Mouse (Mus musculus) neural tube, embryonic 12.5 days (tissue): ENCODE data around the gene Mrps26. TPM values are rescaled to one million over a fixed set of nuclear protein-coding genes. Genes with fewer than 3 reads are reported as not detected.
"Not testable (repeated sequence)": the region's sequence is repeated elsewhere in the genome, so short reads cannot be mapped to it uniquely, and the experiment has no call there.

Experiments
- ATAC-seq: fragments of 200-750 bp; cut with Nextera tagmentation; 2 replicates; pipeline ENCODE4 v1.8.0; 2017; ENCODE audit warnings: low read depth, mild to moderate bottlenecking, moderate TSS enrichment, moderate library complexity; ENCODE audit not compliant: low FRiP score
- H3K27ac ChIP-seq: fragments of 300-500 bp; sonication (generic); 2 replicates; pipeline ENCODE4 v1.5.1; 2016
- H3K27me3 ChIP-seq: fragments of 300-500 bp; sonication (generic); replicated peaks from 2 replicates; pipeline ENCODE4 v1.6.1; 2016; ENCODE audit warnings: mild to moderate bottlenecking
- H3K36me3 ChIP-seq: fragments of 300-500 bp; sonication (generic); 2 replicates; pipeline ENCODE4 v1.6.1; 2016; ENCODE audit warnings: mild to moderate bottlenecking
- H3K4me1 ChIP-seq: fragments of 300-500 bp; sonication (generic); 2 replicates; pipeline ENCODE4 v1.6.1; 2016
- H3K4me2 ChIP-seq: fragments of 300-500 bp; sonication (generic); replicated peaks from 2 replicates; pipeline ENCODE4 v1.6.1; 2016; ENCODE audit warnings: mild to moderate bottlenecking
- H3K4me3 ChIP-seq: fragments of 300-500 bp; sonication (generic); 2 replicates; pipeline ENCODE4 v1.5.1; 2016
- H3K9ac ChIP-seq: fragments of 300-500 bp; sonication (generic); 2 replicates; pipeline ENCODE4 v1.6.1; 2016; ENCODE audit warnings: mild to moderate bottlenecking
- H3K9me3 ChIP-seq: fragments of 300-500 bp; sonication (generic); 2 replicates; pipeline ENCODE4 v1.6.1; 2016; ENCODE audit warnings: mild to moderate bottlenecking
- WGBS: fragments of 180-500 bp; shearing (Covaris S2); methylation state at CpG from one replicate; pipeline ENCODE4 v1.1.7; 2016; 5-methylcytosine and 5-hydroxymethylcytosine counted together
- polyA plus RNA-seq: library from polyadenylated mRNA; unstranded; fragments of >200 nt; fragmentation: Nextera tagmentation; extraction: Ambion mirVana; gene quantifications from 2 replicates; pipeline ENCODE4 v1.2.1, GENCODE M21; 2016

The Mrps26 gene
- polyA plus RNA-seq, 1 experiment from 2014 or later = 77.7 TPM

- 92% methylated on average over 9 of the region's 9 CpGs for WGBS
- H3K4me1 ChIP-seq = no peaks in the 10 kb centered on the region
- H3K4me3 ChIP-seq = no peak overlapping the region
- ATAC-seq = no peak
- H3K36me3 ChIP-seq = peaks cover 80% of the 10 kb centered on the region
- no peaks in the 10 kb centered on the region for H3K9me3 ChIP-seq
- H3K27me3 ChIP-seq = no peaks in the 10 kb centered on the region
- no peak overlapping the region for H3K9ac ChIP-seq
- no peak overlapping the region for H3K27ac ChIP-seq
- H3K4me2 ChIP-seq = no peak overlapping the region
Observed at GRCm38 (mm10) chr2:130540266-130540665, 23.3 kb upstream of the Mrps26 start.

- Histone ChIP-seq H3K4me3 (no peak overlapping the region), H3K9ac (no peak overlapping the region), H3K9me3 (no peaks in the 10 kb centered on the region), H3K4me2 (no peak overlapping the region), H3K36me3 (peaks cover 78% of the 10 kb centered on the region), H3K27me3 (no peaks in the 10 kb centered on the region), H3K27ac (no peak overlapping the region), H3K4me1 (no peaks in the 10 kb centered on the region)
- no peak for ATAC-seq
- WGBS = 92% methylated on average over 8 of the region's 8 CpGs
Observed at GRCm38 (mm10) chr2:130546957-130547356, 16.6 kb upstream of the Mrps26 start.

GRCm38 (mm10) chr2:130554841-130555240 lies 8.7 kb upstream of the Mrps26 start:
- H3K9ac ChIP-seq = no peak overlapping the region
- H3K27me3 ChIP-seq = no peaks in the 10 kb centered on the region
- 93% methylated on average over 7 of the region's 7 CpGs for WGBS
- H3K4me3 ChIP-seq = no peak overlapping the region
- no peaks in the 10 kb centered on the region for H3K9me3 ChIP-seq
- no peak overlapping the region for H3K4me2 ChIP-seq
- H3K27ac ChIP-seq = no peak overlapping the region
- H3K4me1 ChIP-seq = no peaks in the 10 kb centered on the region
- no peak for ATAC-seq
- peaks cover 55% of the 10 kb centered on the region for H3K36me3 ChIP-seq

GRCm38 (mm10) chr2:130556292-130556691 lies 7.2 kb upstream of the Mrps26 start:
- Histone ChIP-seq H3K9ac (no peak overlapping the region), H3K36me3 (peaks cover 51% of the 10 kb centered on the region), H3K4me1 (no peaks in the 10 kb centered on the region), H3K27me3 (no peaks in the 10 kb centered on the region), H3K27ac (no peak overlapping the region), H3K4me2 (no peak overlapping the region), H3K9me3 (no peaks in the 10 kb centered on the region), H3K4me3 (no peak overlapping the region)
- ATAC-seq = no peak
- WGBS = 79% methylated on average over 1 of the region's 1 CpGs

- no peak for ATAC-seq
Observed at GRCm38 (mm10) chr2:130557462-130557861, 6.1 kb upstream of the Mrps26 start.

GRCm38 (mm10) chr2:130558015-130558414 lies 5.5 kb upstream of the Mrps26 start:
- Histone ChIP-seq H3K4me1 (peaks cover 4% of the 10 kb centered on the region), H3K27me3 (no peaks in the 10 kb centered on the region), H3K4me3 (no peak overlapping the region), H3K9me3 (no peaks in the 10 kb centered on the region), H3K36me3 (peaks cover 33% of the 10 kb centered on the region), H3K9ac (no peak overlapping the region), H3K4me2 (no peak overlapping the region), H3K27ac (no peak overlapping the region)
- ATAC-seq = no peak
- 69% methylated on average over 2 of the region's 2 CpGs for WGBS

More at GRCm38 (mm10) chr2:130557462-130557861, 6.1 kb upstream of the Mrps26 start:
- no peaks in the 10 kb centered on the region for H3K27me3 ChIP-seq
- no peaks in the 10 kb centered on the region for H3K9me3 ChIP-seq
- peaks cover 39% of the 10 kb centered on the region for H3K36me3 ChIP-seq
- no peak overlapping the region for H3K9ac ChIP-seq
- 96% methylated on average over 2 of the region's 2 CpGs for WGBS
- no peaks in the 10 kb centered on the region for H3K4me1 ChIP-seq
- H3K27ac ChIP-seq = no peak overlapping the region
- no peak overlapping the region for H3K4me3 ChIP-seq
- H3K4me2 ChIP-seq = no peak overlapping the region

GRCm38 (mm10) chr2:130564063-130564462 lies 521 bp downstream of the Mrps26 start:
- no peaks in the 10 kb centered on the region for H3K27me3 ChIP-seq
- peaks cover 20% of the 10 kb centered on the region for H3K36me3 ChIP-seq
- peak overlapping the region; percentile 91 for H3K4me3 ChIP-seq
- 1% methylated on average over 23 of the region's 23 CpGs for WGBS
- H3K4me1 ChIP-seq = peaks cover 20% of the 10 kb centered on the region
- H3K27ac ChIP-seq = no peak overlapping the region
- peak overlapping the region; percentile 87 for H3K9ac ChIP-seq
- H3K9me3 ChIP-seq = no peaks in the 10 kb centered on the region
- peak; percentile 30 for ATAC-seq
- H3K4me2 ChIP-seq = peak overlapping the region; percentile 99

- Histone ChIP-seq H3K27ac (no peak overlapping the region), H3K36me3 (peaks cover 20% of the 10 kb centered on the region), H3K27me3 (no peaks in the 10 kb centered on the region), H3K9me3 (no peaks in the 10 kb centered on the region), H3K4me2 (peak overlapping the region; percentile 99), H3K4me1 (peaks cover 20% of the 10 kb centered on the region), H3K9ac (0 out of 2 replicates have a peak overlapping the region, but pooled peaks have one; percentile 87), H3K4me3 (no peak overlapping the region)
- WGBS = 85% methylated on average over 8 of the region's 8 CpGs
- no peak for ATAC-seq
Observed at GRCm38 (mm10) chr2:130564983-130565382, 1.4 kb downstream of the Mrps26 start.

GRCm38 (mm10) chr2:130568921-130569320 lies 5.4 kb downstream of the Mrps26 start:
- H3K4me2 ChIP-seq = no peak overlapping the region
- H3K36me3 ChIP-seq = peaks cover 20% of the 10 kb centered on the region
- no peak overlapping the region for H3K4me3 ChIP-seq
- H3K27ac ChIP-seq = no peak overlapping the region
- ATAC-seq = no peak
- peaks cover 3% of the 10 kb centered on the region; the same call in 1 of the 2 replicates for H3K27me3 ChIP-seq
- no peaks in the 10 kb centered on the region for H3K9me3 ChIP-seq
- 82% methylated on average over 4 of the region's 4 CpGs for WGBS
- peaks cover 12% of the 10 kb centered on the region for H3K4me1 ChIP-seq
- H3K9ac ChIP-seq = no peak overlapping the region

GRCm38 (mm10) chr2:130569926-130570325 lies 6.4 kb downstream of the Mrps26 start:
- H3K9me3 ChIP-seq = no peaks in the 10 kb centered on the region
- H3K4me2 ChIP-seq = no peak overlapping the region
- peaks cover 3% of the 10 kb centered on the region for H3K4me1 ChIP-seq
- no peak overlapping the region for H3K4me3 ChIP-seq
- H3K36me3 ChIP-seq = peaks cover 20% of the 10 kb centered on the region
- H3K27me3 ChIP-seq = peaks cover 6% of the 10 kb centered on the region
- ATAC-seq = no peak
- no peak overlapping the region for H3K9ac ChIP-seq
- H3K27ac ChIP-seq = no peak overlapping the region

GRCm38 (mm10) chr2:130574960-130575359 lies 11.4 kb downstream of the Mrps26 start:
- Histone ChIP-seq H3K4me1 (peaks cover 6% of the 10 kb centered on the region), H3K27me3 (peaks cover 55% of the 10 kb centered on the region), H3K4me2 (no peak overlapping the region), H3K9ac (no peak overlapping the region), H3K9me3 (no peaks in the 10 kb centered on the region), H3K4me3 (no peak overlapping the region), H3K36me3 (no peaks in the 10 kb centered on the region), H3K27ac (no peak overlapping the region)
- WGBS = 86% methylated on average over 5 of the region's 5 CpGs
- ATAC-seq = no peak

- Histone ChIP-seq H3K27me3 (peaks cover 64% of the 10 kb centered on the region), H3K36me3 (no peaks in the 10 kb centered on the region), H3K9ac (peak within 1 kb of the TSS; percentile 33; the same call in 1 of the 2 replicates), H3K9me3 (no peaks in the 10 kb centered on the region), H3K27ac (no peak within 1 kb of the TSS), H3K4me1 (peaks cover 12% of the 10 kb centered on the region), H3K4me3 (peak within 1 kb of the TSS; percentile 15; the same call in 1 of the 2 replicates), H3K4me2 (peak within 1 kb of the TSS; percentile 52)
- no peak for ATAC-seq
- WGBS = 35% methylated on average over 9 of the region's 9 CpGs
Observed at GRCm38 (mm10) chr2:130575873-130576272, 12.3 kb downstream of the Mrps26 start, which contains the start of gene Oxt. TSS of gene Oxt (plus strand) at chr2:130576173.

GRCm38 (mm10) chr2:130576564-130576963 lies 13.0 kb downstream of the Mrps26 start:
- ATAC-seq, H3K9me3 ChIP-seq, H3K36me3 ChIP-seq, H3K27ac ChIP-seq: not testable (repeated sequence)
- H3K9ac ChIP-seq = peak overlapping the region; percentile 33; the same call in 1 of the 2 replicates
- 2% methylated on average over 32 of the region's 32 CpGs for WGBS
- peak overlapping the region; percentile 15; the same call in 1 of the 2 replicates for H3K4me3 ChIP-seq
- H3K4me1 ChIP-seq = peaks cover 15% of the 10 kb centered on the region
- peaks cover 71% of the 10 kb centered on the region for H3K27me3 ChIP-seq
- H3K4me2 ChIP-seq = peak overlapping the region; percentile 52
